Mouse (Mus musculus) forebrain, embryonic 11.5 days (tissue): Measurements from ENCODE around the gene Irak3. TPM values are rescaled to one million over a fixed set of nuclear protein-coding genes. Genes with fewer than 3 reads are reported as not detected.

ENCODE experiments used
- ATAC-seq: fragments of 200-750 bp; cut with Nextera tagmentation; replicated peaks from 2 replicates; pipeline ENCODE4 v1.8.0; 2017; ENCODE audit warnings: moderate TSS enrichment; ENCODE audit not compliant: low FRiP score
- DNase-seq: peaks from one replicate; pipeline ENCODE4 v3.0.0-alpha.2; 2017; ENCODE audit warnings: low spot score
- H3K27ac ChIP-seq: fragments of 300-500 bp; sonication (generic); 2 replicates; pipeline ENCODE4 v1.5.1; 2014; ENCODE audit warnings: low read depth, low read length
- H3K27me3 ChIP-seq: fragments of 300-500 bp; sonication (generic); 2 replicates; pipeline ENCODE4 v1.6.1; 2014; ENCODE audit warnings: mild to moderate bottlenecking, low read length, mixed read lengths; ENCODE audit not compliant: control insufficient read depth, insufficient read depth
- H3K36me3 ChIP-seq: fragments of 300-500 bp; sonication (generic); 2 replicates; pipeline ENCODE4 v1.6.1; 2014; ENCODE audit warnings: mild to moderate bottlenecking, low read length, moderate library complexity, mixed read lengths; ENCODE audit not compliant: control insufficient read depth, insufficient read depth
- H3K4me1 ChIP-seq: fragments of 300-500 bp; sonication (generic); replicated peaks from 2 replicates; pipeline ENCODE4 v1.6.1; 2014; ENCODE audit warnings: low read length, mixed read lengths; ENCODE audit not compliant: control insufficient read depth, insufficient read depth
- H3K4me2 ChIP-seq: fragments of 300-500 bp; sonication (generic); 2 replicates; pipeline ENCODE4 v1.6.1; 2014; ENCODE audit warnings: low read depth, mild to moderate bottlenecking, low read length, moderate library complexity, mixed read lengths; ENCODE audit not compliant: severe bottlenecking
- H3K4me3 ChIP-seq: fragments of 300-500 bp; sonication (generic); 2 replicates; pipeline ENCODE4 v1.5.1; 2014; ENCODE audit warnings: low read depth, low read length
- H3K9ac ChIP-seq: fragments of 300-500 bp; sonication (generic); 2 replicates; pipeline ENCODE4 v1.6.1; 2014; ENCODE audit warnings: low read length
- H3K9me3 ChIP-seq: fragments of 300-500 bp; sonication (generic); 2 replicates; pipeline ENCODE4 v1.6.1; 2016; ENCODE audit warnings: low read length, mixed read lengths; ENCODE audit not compliant: control insufficient read depth
- WGBS: fragments of 180-500 bp; shearing (Covaris S2); extraction: QIAGEN DNeasy Blood & Tissue Kit; methylation state at CpG from one replicate; pipeline ENCODE4 v1.1.7; 2014; 5-methylcytosine and 5-hydroxymethylcytosine counted together
- polyA plus RNA-seq: library from polyadenylated mRNA; unstranded; fragments of >200 nt; fragmentation: Nextera tagmentation; extraction: Ambion mirVana; gene quantifications from 2 replicates; pipeline ENCODE4 v1.2.1, GENCODE M21; 2014

The Irak3 gene
- polyA plus RNA-seq, 1 experiment from 2014 or later: 0.49 TPM

GRCm38 (mm10) chr10:120171340-120171739 is 30.6 kb downstream of the Irak3 start:
- Histone ChIP-seq H3K27ac (no peak overlapping the region), H3K36me3 (no peaks in the 10 kb centered on the region), H3K9ac (no peak overlapping the region), H3K4me1 (no peaks in the 10 kb centered on the region), H3K4me3 (no peak overlapping the region), H3K4me2 (no peak overlapping the region), H3K27me3 (no peaks in the 10 kb centered on the region), H3K9me3 (no peaks in the 10 kb centered on the region; the same call in 1 of the 2 replicates)
- ATAC-seq (no peak), DNase-seq (no peak)
- 17% methylated on average over 5 of the region's 5 CpGs for WGBS

DNA sequence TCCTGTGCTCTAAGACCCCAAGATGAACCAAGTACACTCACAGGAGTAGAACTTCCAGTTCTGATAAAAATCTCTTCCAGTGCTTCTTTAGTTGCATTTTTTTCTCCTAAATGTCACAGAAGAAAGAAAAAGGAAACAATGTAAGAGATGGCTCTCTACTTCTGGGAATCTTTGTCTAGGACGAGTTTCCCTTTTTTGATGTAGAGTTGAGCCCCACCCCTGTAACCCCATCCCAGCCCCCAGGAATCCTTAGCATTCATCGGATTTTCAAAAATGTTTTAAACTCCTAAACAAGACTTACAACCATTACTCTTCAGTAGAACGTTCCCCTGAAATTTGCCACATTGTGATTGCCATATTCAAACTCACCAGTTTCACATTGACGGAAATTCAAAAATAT is 31.7 kb downstream of the Irak3 start:
- Histone ChIP-seq H3K4me1 (no peaks in the 10 kb centered on the region), H3K27ac (no peak overlapping the region), H3K27me3 (no peaks in the 10 kb centered on the region), H3K9ac (no peak overlapping the region), H3K36me3 (no peaks in the 10 kb centered on the region), H3K4me2 (no peak overlapping the region), H3K9me3 (no peaks in the 10 kb centered on the region; the same call in 1 of the 2 replicates), H3K4me3 (no peak overlapping the region)
- WGBS: 82% methylated on average over 4 of the region's 4 CpGs
- DNase-seq: no peak
- ATAC-seq: no peak

- Histone ChIP-seq H3K4me2 (no peak overlapping the region), H3K36me3 (no peaks in the 10 kb centered on the region), H3K4me3 (no peak overlapping the region), H3K9me3 (no peaks in the 10 kb centered on the region; the same call in 1 of the 2 replicates), H3K4me1 (no peaks in the 10 kb centered on the region), H3K9ac (no peak overlapping the region), H3K27ac (no peak overlapping the region), H3K27me3 (no peaks in the 10 kb centered on the region)
- DNase-seq (no peak), ATAC-seq (no peak)
- WGBS: 85% methylated on average over 5 of the region's 5 CpGs
Observed at GRCm38 (mm10) chr10:120169841-120170240, 32.1 kb downstream of the Irak3 start.

DNA sequence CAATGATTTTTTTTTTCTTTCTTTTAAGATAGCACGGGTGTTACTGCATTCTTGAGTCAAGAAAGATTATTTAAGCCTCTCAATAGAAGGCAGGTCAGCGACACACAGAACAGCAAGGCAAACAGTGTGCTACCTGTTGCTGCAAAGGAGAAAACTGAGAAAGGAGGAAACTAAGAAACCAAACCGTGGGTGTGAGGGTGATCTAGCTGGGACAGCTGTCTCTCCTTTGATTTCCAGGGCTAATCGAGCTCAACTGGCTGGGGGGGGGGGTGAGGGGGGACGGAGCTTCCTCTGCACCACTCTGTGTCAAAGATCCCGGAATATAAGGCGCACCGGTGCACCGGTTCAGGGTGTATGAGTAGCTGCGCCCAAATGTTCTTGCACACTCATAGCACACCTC is 32.9 kb downstream of the Irak3 start:
- WGBS: 69% methylated on average over 10 of the region's 10 CpGs
- ATAC-seq: no peak

DNA sequence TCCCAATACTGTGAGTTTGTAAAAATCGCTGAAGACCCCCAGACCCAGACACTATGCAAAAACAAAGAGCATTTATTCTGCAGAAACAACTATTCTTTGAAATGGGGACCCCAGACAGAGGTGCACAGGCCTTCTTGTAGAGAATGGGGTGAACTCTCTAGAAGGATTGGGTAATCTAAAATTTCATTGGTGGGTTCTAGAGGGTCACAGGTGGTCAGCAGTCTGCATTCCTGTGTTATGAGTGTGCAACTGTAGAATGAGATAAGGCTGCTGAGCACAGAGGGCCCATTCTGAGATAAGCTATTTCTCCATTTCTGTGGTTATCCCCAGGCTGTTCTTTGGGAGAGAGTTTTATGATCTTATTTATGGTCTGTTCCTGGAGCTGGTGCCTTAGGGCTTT is 33.9 kb downstream of the Irak3 start:
- Histone ChIP-seq H3K9ac (no peak overlapping the region), H3K4me1 (no peaks in the 10 kb centered on the region), H3K36me3 (no peaks in the 10 kb centered on the region), H3K27me3 (no peaks in the 10 kb centered on the region), H3K4me2 (no peak overlapping the region), H3K27ac (no peak overlapping the region), H3K4me3 (no peak overlapping the region), H3K9me3 (no peaks in the 10 kb centered on the region; the same call in 1 of the 2 replicates)
- DNase-seq (no peak), ATAC-seq (no peak)
- 91% methylated on average over 1 of the region's 1 CpGs for WGBS

More for the DNA sequence above, 32.9 kb downstream of the Irak3 start:
- H3K4me3 ChIP-seq: no peak overlapping the region
- H3K4me2 ChIP-seq: no peak overlapping the region
- no peak overlapping the region for H3K27ac ChIP-seq
- H3K27me3 ChIP-seq: no peaks in the 10 kb centered on the region
- no peaks in the 10 kb centered on the region; the same call in 1 of the 2 replicates for H3K9me3 ChIP-seq
- H3K36me3 ChIP-seq: no peaks in the 10 kb centered on the region
- no peak for DNase-seq
- no peak overlapping the region for H3K9ac ChIP-seq
- H3K4me1 ChIP-seq: no peaks in the 10 kb centered on the region

- no peak for DNase-seq
- H3K4me3 ChIP-seq: no peak overlapping the region
- no peak overlapping the region for H3K4me2 ChIP-seq
- 89% methylated on average over 17 of the region's 17 CpGs for WGBS
- H3K9ac ChIP-seq: no peak overlapping the region
- no peaks in the 10 kb centered on the region for H3K9me3 ChIP-seq
- no peaks in the 10 kb centered on the region for H3K36me3 ChIP-seq
- H3K27ac ChIP-seq: no peak overlapping the region
- no peak for ATAC-seq
- H3K27me3 ChIP-seq: no peaks in the 10 kb centered on the region
- no peaks in the 10 kb centered on the region for H3K4me1 ChIP-seq
Observed at GRCm38 (mm10) chr10:120165793-120166503, 36.0 kb downstream of the Irak3 start.

DNA sequence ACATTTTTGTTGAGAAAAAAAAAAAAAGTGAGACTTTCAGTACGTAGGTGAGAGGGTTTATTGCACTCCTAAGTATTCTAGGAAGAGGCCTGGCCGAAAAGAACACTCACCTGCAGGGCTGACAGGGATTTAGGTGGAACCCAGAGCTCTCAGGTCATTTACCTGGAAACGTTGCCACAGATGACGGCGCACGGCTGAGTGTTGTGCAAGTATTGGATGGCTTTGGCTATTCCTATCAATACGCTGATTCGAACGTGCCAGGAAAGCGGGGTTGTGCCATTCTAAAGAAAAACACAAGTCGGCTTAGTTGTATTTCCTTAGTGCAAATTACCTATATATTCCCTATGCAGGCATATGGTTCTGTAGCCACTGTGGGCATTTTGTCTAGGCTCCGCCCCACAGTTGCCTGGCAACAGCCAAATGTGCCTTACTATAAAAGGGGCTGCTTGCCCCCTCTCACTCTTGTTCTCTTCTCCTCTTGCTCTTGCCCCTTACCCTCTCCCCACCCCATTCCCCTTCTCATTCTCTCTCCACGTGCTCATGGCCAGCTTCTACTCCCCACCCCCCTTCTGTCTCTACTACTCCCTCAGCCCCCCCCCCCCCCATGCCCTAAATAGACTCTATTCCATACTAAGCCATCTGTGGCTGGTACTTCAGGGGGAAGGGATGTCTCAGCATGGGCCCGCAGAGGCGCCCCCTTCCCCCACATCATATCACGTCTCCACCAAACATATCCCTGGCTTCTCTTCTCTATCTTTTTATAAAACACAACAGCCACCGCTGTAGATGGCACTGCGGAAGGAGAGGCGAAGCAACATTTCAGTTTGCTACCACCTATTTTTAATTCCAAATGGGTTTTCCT is 36.8 kb downstream of the Irak3 start:
- no peak for DNase-seq
- no peaks in the 10 kb centered on the region for H3K9me3 ChIP-seq
- no peak overlapping the region for H3K27ac ChIP-seq
- no peak overlapping the region for H3K4me3 ChIP-seq
- no peaks in the 10 kb centered on the region for H3K27me3 ChIP-seq
- H3K9ac ChIP-seq: no peak overlapping the region
- no peak overlapping the region for H3K4me2 ChIP-seq
- ATAC-seq: peak; percentile 46; the same call in 1 of the 2 replicates
- no peaks in the 10 kb centered on the region for H3K36me3 ChIP-seq
- no peaks in the 10 kb centered on the region for H3K4me1 ChIP-seq
- 89% methylated on average over 19 of the region's 19 CpGs for WGBS

DNA sequence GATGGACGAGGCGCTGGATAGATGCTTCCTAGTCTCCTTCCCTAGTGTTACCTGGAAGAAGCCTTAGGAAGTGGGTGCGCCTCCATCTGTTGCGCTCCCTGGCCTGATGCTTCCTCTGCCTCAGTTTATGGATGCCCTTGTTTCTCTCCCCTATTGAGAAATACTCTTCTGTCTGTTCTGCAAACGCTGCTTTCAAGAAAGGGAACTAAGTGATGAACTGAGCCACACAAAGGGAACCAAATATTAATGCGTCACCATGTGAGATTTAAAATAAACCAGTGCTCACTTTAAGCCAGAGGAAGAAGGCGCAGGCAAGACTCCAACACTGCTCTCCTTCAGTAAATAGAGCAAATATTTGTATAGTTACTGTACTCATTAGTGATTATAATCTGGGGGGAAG is 38.4 kb downstream of the Irak3 start:
- Histone ChIP-seq H3K27ac (no peak overlapping the region), H3K27me3 (no peaks in the 10 kb centered on the region), H3K4me3 (no peak overlapping the region), H3K9ac (no peak overlapping the region), H3K36me3 (no peaks in the 10 kb centered on the region), H3K4me1 (no peaks in the 10 kb centered on the region), H3K4me2 (no peak overlapping the region), H3K9me3 (no peaks in the 10 kb centered on the region)
- ATAC-seq (no peak), DNase-seq (no peak)
- WGBS: 93% methylated on average over 7 of the region's 7 CpGs
